Comparison of ENCODE assay signal across 7 mouse cellular contexts in genomic region chr13:54788740-54789560, GRCm38 (mm10). TPM values are rescaled to one million over a fixed set of nuclear protein-coding genes. Genes with fewer than 3 reads are reported as not detected.
DNase-seq lines count a peak whose midpoint lies in the region; ATAC-seq and TF ChIP-seq lines count a peak whose summit lies in the region.

TSS of gene Tspan17 (plus strand) at chr13:54789377.

- ATAC-seq in intestine, postnatal 0 days, result peak; percentile 91
- ATAC-seq in midbrain, embryonic 12.5 days (ENCODE audit: low FRiP score, low read depth), result peak; percentile 84

- peak within 1 kb of the TSS; percentile 58 for H3K9ac ChIP-seq in intestine, postnatal 0 days (ENCODE audit: low read depth, low read length)
- peak within 1 kb of the TSS; percentile 69 for H3K9ac ChIP-seq in midbrain, embryonic 12.5 days (replicated peaks)

- H3K27ac ChIP-seq in embryonic facial prominence, embryonic 10.5 days (replicated peaks), result peak within 1 kb of the TSS; percentile 59
- peak within 1 kb of the TSS; percentile 41; the same call in 1 of the 2 replicates for H3K27ac ChIP-seq in intestine, postnatal 0 days (ENCODE audit: low read depth, low read length)
- H3K27ac ChIP-seq in midbrain, embryonic 12.5 days (replicated peaks), result 0 out of 2 replicates have a peak within 1 kb of the TSS, but pooled peaks have one; percentile 15
- H3K27ac ChIP-seq in small intestine, adult 2 months (ENCODE audit: insufficient read depth, low read depth, low read length), result peak within 1 kb of the TSS; percentile 25; the same call in 1 of the 2 replicates

- H3K4me1 ChIP-seq in embryonic facial prominence, embryonic 10.5 days, result peaks cover 25% of the 10 kb centered on the region
- H3K4me1 ChIP-seq in intestine, postnatal 0 days (replicated peaks; ENCODE audit: control insufficient read depth, insufficient read depth, low read length), result no peaks in the 10 kb centered on the region
- peaks cover 17% of the 10 kb centered on the region for H3K4me1 ChIP-seq in midbrain, embryonic 12.5 days
- peaks cover 7% of the 10 kb centered on the region; the same call in 1 of the 2 replicates for H3K4me1 ChIP-seq in small intestine, adult 2 months (ENCODE audit: control insufficient read depth, insufficient read depth, insufficient read length, low read length)

- H3K36me3 ChIP-seq in embryonic facial prominence, embryonic 10.5 days (replicated peaks), result no peaks in the 10 kb centered on the region
- H3K36me3 ChIP-seq in intestine, postnatal 0 days (ENCODE audit: control insufficient read depth, insufficient read depth), result no peaks in the 10 kb centered on the region
- H3K36me3 ChIP-seq in midbrain, embryonic 12.5 days, result no peaks in the 10 kb centered on the region
- no peaks in the 10 kb centered on the region for H3K36me3 ChIP-seq in small intestine, adult 2 months (ENCODE audit: control insufficient read depth, insufficient read depth, low read length)

- H3K4me2 ChIP-seq in intestine, postnatal 0 days (replicated peaks; ENCODE audit: low read depth), result peak within 1 kb of the TSS; percentile 99
- H3K4me2 ChIP-seq in midbrain, embryonic 12.5 days (replicated peaks), result peak within 1 kb of the TSS; percentile 96

- peak; percentile 77; the same call in 1 of the 2 replicates for TF ChIP-seq POLR2A in small intestine, adult 2 months (IDR thresholded peaks at IDR 0.05; ENCODE audit: low read depth, low read length)

- intact Hi-C loops in left cerebral cortex, postnatal 4 days (cut with DNase I), result no loop called here

- 2% methylated on average over 49 of the region's 49 CpGs for WGBS in embryonic facial prominence, embryonic 10.5 days
- WGBS in intestine, postnatal 0 days, result 2% methylated on average over 49 of the region's 49 CpGs
- 3% methylated on average over 45 of the region's 49 CpGs for WGBS in midbrain, embryonic 12.5 days
- WGBS in small intestine, adult 2 months, result 2% methylated on average over 49 of the region's 49 CpGs

- H3K4me3 ChIP-seq in embryonic facial prominence, embryonic 10.5 days, result peak within 1 kb of the TSS; percentile 73
- peak within 1 kb of the TSS; percentile 58 for H3K4me3 ChIP-seq in intestine, postnatal 0 days (ENCODE audit: low read depth, low read length)
- peak within 1 kb of the TSS; percentile 60 for H3K4me3 ChIP-seq in midbrain, embryonic 12.5 days
- H3K4me3 ChIP-seq in small intestine, adult 2 months (ENCODE audit: low read depth, low read length), result peak within 1 kb of the TSS; percentile 69

- H3K9me3 ChIP-seq in embryonic facial prominence, embryonic 10.5 days, result no peaks in the 10 kb centered on the region
- no peaks in the 10 kb centered on the region for H3K9me3 ChIP-seq in intestine, postnatal 0 days (ENCODE audit: control insufficient read depth)
- no peaks in the 10 kb centered on the region for H3K9me3 ChIP-seq in midbrain, embryonic 12.5 days

- peaks cover 68% of the 10 kb centered on the region for H3K27me3 ChIP-seq in embryonic facial prominence, embryonic 10.5 days (replicated peaks; ENCODE audit: low read depth, poor library complexity, severe bottlenecking)
- H3K27me3 ChIP-seq in intestine, postnatal 0 days (replicated peaks; ENCODE audit: control insufficient read depth, insufficient read depth, low read length), result 0 out of 2 replicates have a peak, but pooled peaks cover 4% of the 10 kb centered on the region
- peaks cover 40% of the 10 kb centered on the region for H3K27me3 ChIP-seq in midbrain, embryonic 12.5 days
- H3K27me3 ChIP-seq in small intestine, adult 2 months (ENCODE audit: control insufficient read depth, insufficient read depth, low read length), result no peaks in the 10 kb centered on the region

- TF ChIP-seq CTCF in intestine, postnatal 0 days (IDR thresholded peaks at IDR 0.05; ENCODE audit: low read depth), result no peak
- TF ChIP-seq CTCF in small intestine, adult 2 months (IDR thresholded peaks at IDR 0.05; ENCODE audit: extremely low read depth, insufficient read length, insufficient replicate concordance, low read depth, low read length), result no peak

- peak; percentile 98 for DNase-seq in adrenal gland, postnatal 10 days
- DNase-seq in embryonic facial prominence, embryonic 10.5 days (ENCODE audit: low spot score), result peak; percentile 98
- peak; percentile 63 for DNase-seq in gonadal fat pad, adult 2 months (ENCODE audit: low read depth)
- DNase-seq in left cerebral cortex, postnatal 4 days, result peak; percentile 91

RNA-seq across cellular contexts. Expression of gene Tspan17, which starts in this region (rescaled TPM):
- 10 to 100 TPM; 31.8 to 36.3 TPM for total RNA-seq in adrenal gland, postnatal 10 days (2021)
- polyA plus RNA-seq in embryonic facial prominence, embryonic 10.5 days (2016; fragmentation: Nextera tagmentation; extraction: Ambion mirVana), result 9.7 and 10.9 TPM in 2 replicates
- 26.9 and 44.3 TPM in 2 replicates for polyA plus RNA-seq in gonadal fat pad, adult 2 months (2012; rRNA removed)
- polyA plus RNA-seq in intestine, postnatal 0 days (2015; fragmentation: Nextera tagmentation; extraction: Ambion mirVana), result 14.8 and 15.2 TPM in 2 replicates
- 10 to 100 TPM; 41.2 to 63.8 TPM for total RNA-seq in left cerebral cortex, postnatal 4 days (2021)
- 25.7 and 28.2 TPM in 2 replicates for polyA plus RNA-seq in midbrain, embryonic 12.5 days (2016; fragmentation: Nextera tagmentation; extraction: Ambion mirVana)
- polyA plus RNA-seq in small intestine, adult 2 months (2012; rRNA removed), result 4.9 and 16.0 TPM in 2 replicates

Comparison
In these comparisons a context has a peak if more than half of its experiments do, and no peak if none do; other contexts are left out.
1. Peak in every context shown above with its lines: DNase-seq, ATAC-seq, H3K4me3 ChIP-seq and H3K27ac ChIP-seq.